Mouse (Mus musculus): Measurements from ENCODE around the gene Rtl5. TPM values are rescaled to one million over a fixed set of nuclear protein-coding genes. Genes with fewer than 3 reads are reported as not detected.

The Rtl5 gene
- polyA plus RNA-seq, 1 experiment from 2014 or later = 4.4 TPM

DNA sequence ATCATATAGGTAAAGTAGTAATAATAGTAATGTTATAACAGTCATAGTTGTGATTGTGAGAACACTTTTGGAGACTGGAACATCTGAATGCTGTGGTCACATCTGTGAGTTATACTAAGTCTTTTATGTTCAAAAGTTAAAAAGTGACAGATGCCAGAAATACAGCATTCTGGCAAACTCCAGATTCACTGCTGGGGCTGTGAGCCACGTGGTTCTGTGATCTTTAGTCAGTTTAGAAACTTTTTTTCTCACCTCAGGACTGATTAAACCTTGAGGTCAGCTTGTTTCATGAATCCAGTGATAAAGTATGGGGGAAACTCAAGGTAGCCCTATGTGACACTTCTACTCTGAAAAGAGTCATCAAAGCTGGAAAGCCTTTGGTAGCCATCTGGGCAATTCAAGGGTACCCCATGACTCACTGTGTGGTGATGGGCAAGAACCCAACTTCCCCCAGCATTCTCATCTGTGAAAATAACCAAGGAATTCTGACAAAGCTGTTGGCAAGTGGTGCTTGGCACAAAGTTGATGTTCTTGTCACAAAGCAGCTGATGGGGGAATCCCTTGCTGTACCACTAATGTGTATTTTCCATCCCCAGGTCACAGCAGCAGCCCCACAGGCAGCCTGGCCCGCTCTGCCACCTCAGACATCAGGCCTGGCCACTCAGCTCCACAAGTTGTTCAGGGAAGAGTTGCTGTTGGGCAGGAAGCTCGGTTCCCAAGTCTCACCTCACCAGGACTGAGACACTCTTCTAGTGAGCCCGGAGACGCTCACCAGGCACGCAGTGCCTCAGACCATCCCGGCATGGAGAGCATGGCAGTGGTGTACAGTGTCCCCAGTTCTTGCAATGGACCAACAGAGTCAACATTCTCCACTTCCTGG, 6.0 kb upstream of the Rtl5 start:
- peaks cover 20% of the 10 kb centered on the region for H3K36me3 ChIP-seq (replicated peaks)
- H3K27ac ChIP-seq = 0 out of 2 replicates have a peak overlapping the region, but pooled peaks have one; percentile 15
- H3K4me3 ChIP-seq = no peak overlapping the region
- no peaks in the 10 kb centered on the region for H3K9me3 ChIP-seq
- peaks cover 92% of the 10 kb centered on the region for H3K27me3 ChIP-seq (ENCODE audit: poor library complexity, severe bottlenecking)
- DNase-seq (ENCODE audit: extremely low spot score, low spot score) = no peak
- H3K4me1 ChIP-seq = peaks cover 28% of the 10 kb centered on the region
- 86% methylated on average over 7 of the region's 7 CpGs for WGBS

DNA sequence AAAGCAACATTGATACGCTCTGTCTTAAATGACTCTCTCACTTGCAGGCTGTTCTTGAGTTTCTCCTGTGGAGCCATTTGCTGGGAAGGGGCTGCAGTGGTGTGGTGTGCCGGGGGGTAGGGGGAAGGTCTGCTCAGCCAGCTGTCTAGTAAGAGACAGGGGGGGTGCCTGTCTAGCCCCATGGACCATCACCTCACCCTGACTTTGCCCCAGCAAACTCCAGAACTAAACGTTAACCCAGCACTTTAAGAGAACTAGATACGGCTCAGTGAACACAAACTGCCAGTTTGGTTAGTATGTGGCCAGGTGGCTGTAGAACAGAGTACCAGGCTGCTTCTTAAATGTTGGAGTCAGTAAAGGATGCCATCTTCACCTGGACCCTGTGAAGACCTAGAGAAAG, 4.1 kb upstream of the Rtl5 start:
- no peak overlapping the region for H3K4me3 ChIP-seq
- 0 out of 2 replicates have a peak overlapping the region, but pooled peaks have one; percentile 9 for H3K27ac ChIP-seq
- no peak for DNase-seq (ENCODE audit: extremely low spot score, low spot score)
- no peaks in the 10 kb centered on the region for H3K9me3 ChIP-seq
- H3K27me3 ChIP-seq (ENCODE audit: poor library complexity, severe bottlenecking) = peaks cover 92% of the 10 kb centered on the region
- WGBS = 85% methylated on average over 4 of the region's 4 CpGs
- peaks cover 20% of the 10 kb centered on the region for H3K36me3 ChIP-seq (replicated peaks)
- peaks cover 25% of the 10 kb centered on the region for H3K4me1 ChIP-seq

DNA sequence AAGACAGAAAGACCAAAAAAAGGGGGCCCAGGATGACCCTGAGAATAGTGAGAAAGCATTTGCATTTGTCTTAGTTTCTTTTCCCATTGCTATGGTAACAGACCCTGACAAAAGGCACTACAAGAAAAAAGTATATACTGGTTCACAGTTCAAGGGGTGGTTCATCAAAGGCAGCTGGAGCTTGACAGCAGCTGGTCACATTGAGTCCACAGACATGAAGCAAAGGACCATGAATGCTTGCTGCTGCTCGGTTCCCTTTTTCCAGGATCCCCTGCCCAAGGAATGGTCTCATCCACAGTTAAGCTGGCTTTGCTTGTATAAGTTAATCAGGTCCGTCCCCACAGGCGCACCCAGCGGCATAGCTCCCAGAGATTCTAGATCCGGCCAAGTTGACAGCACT, 3.3 kb upstream of the Rtl5 start:
- H3K4me3 ChIP-seq = no peak overlapping the region
- no peak for DNase-seq (ENCODE audit: extremely low spot score, low spot score)
- peaks cover 20% of the 10 kb centered on the region for H3K36me3 ChIP-seq (replicated peaks)
- H3K4me1 ChIP-seq = peaks cover 31% of the 10 kb centered on the region
- H3K9me3 ChIP-seq = no peaks in the 10 kb centered on the region
- H3K27ac ChIP-seq = 0 out of 2 replicates have a peak overlapping the region, but pooled peaks have one; percentile 9
- 71% methylated on average over 5 of the region's 5 CpGs for WGBS
- peaks cover 92% of the 10 kb centered on the region for H3K27me3 ChIP-seq (ENCODE audit: poor library complexity, severe bottlenecking)

DNA sequence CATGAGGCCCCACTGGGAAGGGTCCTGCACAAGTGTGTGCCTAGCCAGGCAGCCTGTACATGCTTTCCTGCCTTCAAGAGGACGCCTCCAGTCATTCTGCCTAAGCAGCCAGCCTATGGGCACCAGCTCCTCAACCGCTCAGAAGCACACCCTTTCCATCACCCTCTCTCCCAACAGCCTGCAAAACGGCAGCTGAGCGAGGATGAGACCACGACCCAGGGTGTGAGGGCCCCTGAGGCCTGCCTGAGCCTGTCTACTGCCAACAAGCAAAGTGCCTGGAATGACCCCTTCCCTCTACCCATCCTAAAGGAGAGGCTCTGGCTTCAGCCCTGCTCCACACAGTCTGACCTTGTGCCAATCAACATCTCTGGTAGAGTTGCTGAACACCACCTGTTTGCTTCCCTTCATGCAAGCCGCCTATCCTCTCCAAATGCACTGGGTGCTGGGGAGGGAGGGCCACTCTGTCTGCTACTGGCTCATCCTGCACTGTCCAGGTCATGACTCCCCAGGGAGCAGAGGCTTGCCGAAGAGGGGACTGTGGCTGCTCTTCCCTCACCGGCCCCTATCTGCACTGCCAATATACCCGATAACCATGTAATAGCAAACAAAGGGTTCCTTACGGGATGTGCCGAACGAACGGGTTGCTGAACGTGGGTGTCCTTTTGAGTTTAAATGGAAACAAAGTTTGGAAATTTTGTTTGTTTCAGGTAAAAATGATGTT, 2.7 kb upstream of the Rtl5 start:
- WGBS = 82% methylated on average over 14 of the region's 14 CpGs
- no peak for DNase-seq (ENCODE audit: extremely low spot score, low spot score)
- peak overlapping the region; percentile 44; the same call in 1 of the 2 replicates for H3K27ac ChIP-seq
- no peaks in the 10 kb centered on the region for H3K9me3 ChIP-seq
- peaks cover 92% of the 10 kb centered on the region for H3K27me3 ChIP-seq (ENCODE audit: poor library complexity, severe bottlenecking)
- peaks cover 31% of the 10 kb centered on the region for H3K4me1 ChIP-seq
- no peak overlapping the region for H3K4me3 ChIP-seq
- peaks cover 19% of the 10 kb centered on the region for H3K36me3 ChIP-seq (replicated peaks)

DNA sequence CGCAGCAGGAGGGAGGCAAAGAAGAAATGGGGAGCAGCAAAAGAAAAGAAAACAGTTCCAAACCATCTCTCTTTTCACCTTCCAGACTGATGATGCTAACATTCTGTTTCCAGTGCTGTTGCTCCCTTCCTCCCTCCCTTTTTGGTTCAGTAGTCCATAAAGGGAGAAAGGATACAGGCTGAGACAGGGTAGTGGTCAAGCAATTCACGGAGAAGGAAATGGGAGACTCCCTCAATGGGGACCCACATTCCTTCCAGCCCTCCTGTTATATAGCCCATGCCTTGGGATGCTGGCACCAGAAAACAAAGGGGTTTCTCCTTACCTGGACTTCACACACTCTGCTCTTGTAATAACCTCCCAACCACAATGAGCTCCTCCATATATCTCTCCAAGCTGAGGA, 413 bp upstream of the Rtl5 start:
- peak overlapping the region; percentile 88 for H3K27ac ChIP-seq
- peaks cover 31% of the 10 kb centered on the region for H3K4me1 ChIP-seq
- DNase-seq (ENCODE audit: extremely low spot score, low spot score) = no peak
- H3K9me3 ChIP-seq = no peaks in the 10 kb centered on the region
- H3K4me3 ChIP-seq = peak overlapping the region; percentile 61
- H3K36me3 ChIP-seq (replicated peaks) = peaks cover 20% of the 10 kb centered on the region
- 23% methylated on average over 2 of the region's 2 CpGs for WGBS
- peaks cover 96% of the 10 kb centered on the region for H3K27me3 ChIP-seq (ENCODE audit: poor library complexity, severe bottlenecking)

DNA sequence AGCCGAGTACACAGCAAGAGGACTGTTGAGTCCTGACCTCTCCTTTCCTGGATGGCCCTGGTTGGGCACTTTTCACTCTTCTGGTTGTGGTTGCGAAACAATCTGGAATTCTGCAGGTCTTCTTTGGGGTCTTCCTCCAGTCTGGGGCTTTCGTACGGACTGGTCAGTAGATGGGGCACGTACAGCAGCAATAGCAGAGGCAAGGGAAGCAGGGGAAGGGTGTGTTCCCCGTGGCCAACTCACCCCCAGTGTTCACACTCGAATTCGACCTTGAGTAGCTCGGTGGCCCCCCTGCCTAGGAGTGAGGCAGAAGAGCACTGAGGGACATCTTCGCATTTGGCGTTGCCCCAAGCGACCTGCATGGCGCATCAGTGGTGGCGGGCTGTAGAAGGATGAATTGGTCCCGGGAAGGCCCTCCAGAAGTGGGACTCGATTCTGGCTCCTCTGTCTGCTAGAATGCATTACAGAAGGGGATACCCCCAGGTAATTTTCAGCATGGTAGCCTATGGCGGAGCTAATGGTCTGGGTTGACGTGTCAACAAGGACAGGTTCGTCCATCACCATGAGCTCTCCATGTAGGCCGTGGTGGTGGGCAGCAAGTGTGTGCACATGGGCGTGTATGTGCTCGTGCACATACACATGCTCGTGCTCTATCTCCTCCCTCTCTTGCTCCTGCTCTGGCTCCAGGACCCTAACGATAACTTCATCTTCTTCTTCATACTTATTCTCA, 2.1 kb downstream of the Rtl5 start:
- Histone ChIP-seq H3K27me3 (ENCODE audit: poor library complexity, severe bottlenecking) (peaks cover 100% of the 10 kb centered on the region), H3K4me3 (no peak overlapping the region), H3K27ac (no peak overlapping the region), H3K4me1 (peaks cover 51% of the 10 kb centered on the region), H3K36me3 (replicated peaks) (peaks cover 20% of the 10 kb centered on the region), H3K9me3 (no peaks in the 10 kb centered on the region)
- no peak for DNase-seq (ENCODE audit: extremely low spot score, low spot score)
- WGBS = 93% methylated on average over 24 of the region's 24 CpGs

DNA sequence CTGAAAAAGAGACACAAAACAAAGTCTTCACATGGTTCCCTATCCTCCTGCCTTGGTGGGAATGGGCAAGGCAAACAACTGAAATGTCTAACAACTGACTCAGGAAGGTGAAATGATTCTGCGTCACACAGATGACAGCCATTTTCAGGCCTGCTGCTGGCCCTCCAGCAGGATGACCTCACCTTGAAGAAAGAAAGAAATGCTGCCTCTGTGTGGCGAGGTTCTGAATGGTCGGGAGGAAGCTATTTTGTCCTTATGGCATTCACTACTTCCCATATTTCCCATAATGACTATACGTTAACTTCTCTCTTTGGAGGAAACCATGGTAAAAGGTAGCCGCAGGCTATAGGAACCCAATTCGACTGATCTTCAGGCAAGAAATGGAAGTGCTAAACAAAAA, 4.0 kb downstream of the Rtl5 start:
- peaks cover 20% of the 10 kb centered on the region for H3K36me3 ChIP-seq (replicated peaks)

DNA sequence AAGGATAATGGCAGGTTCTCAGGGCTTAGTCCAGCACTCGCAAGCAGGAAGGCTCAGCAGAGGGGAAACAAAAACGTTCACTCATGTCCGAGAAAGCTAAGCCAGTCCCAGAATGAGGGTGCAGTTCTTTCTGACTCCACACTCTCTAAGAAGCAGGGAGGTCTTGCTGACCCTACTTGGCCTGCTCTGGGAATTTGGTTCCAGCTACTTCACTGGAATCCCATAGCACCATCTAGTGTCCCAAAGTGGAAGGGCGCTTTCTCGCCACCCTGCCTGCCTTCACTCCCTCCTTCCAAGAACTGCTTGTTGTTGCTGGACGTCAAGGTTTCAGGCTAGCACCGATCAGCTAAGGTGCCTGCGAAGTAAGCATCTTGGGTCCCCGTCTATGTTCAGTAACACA, 5.0 kb downstream of the Rtl5 start:
- Histone ChIP-seq H3K9me3 (no peaks in the 10 kb centered on the region), H3K27ac (no peak overlapping the region), H3K36me3 (replicated peaks) (peaks cover 20% of the 10 kb centered on the region), H3K27me3 (ENCODE audit: poor library complexity, severe bottlenecking) (peaks cover 100% of the 10 kb centered on the region), H3K4me1 (peaks cover 38% of the 10 kb centered on the region), H3K4me3 (no peak overlapping the region)
- peak; percentile 61 for DNase-seq (ENCODE audit: extremely low spot score, low spot score)
- 21% methylated on average over 9 of the region's 9 CpGs for WGBS

More for the DNA sequence above, 4.0 kb downstream of the Rtl5 start:
- Histone ChIP-seq H3K9me3 (no peaks in the 10 kb centered on the region), H3K4me3 (no peak overlapping the region), H3K4me1 (peaks cover 48% of the 10 kb centered on the region), H3K27ac (no peak overlapping the region), H3K27me3 (ENCODE audit: poor library complexity, severe bottlenecking) (peaks cover 100% of the 10 kb centered on the region)
- no peak for DNase-seq (ENCODE audit: extremely low spot score, low spot score)
- 75% methylated on average over 6 of the region's 6 CpGs for WGBS

DNA sequence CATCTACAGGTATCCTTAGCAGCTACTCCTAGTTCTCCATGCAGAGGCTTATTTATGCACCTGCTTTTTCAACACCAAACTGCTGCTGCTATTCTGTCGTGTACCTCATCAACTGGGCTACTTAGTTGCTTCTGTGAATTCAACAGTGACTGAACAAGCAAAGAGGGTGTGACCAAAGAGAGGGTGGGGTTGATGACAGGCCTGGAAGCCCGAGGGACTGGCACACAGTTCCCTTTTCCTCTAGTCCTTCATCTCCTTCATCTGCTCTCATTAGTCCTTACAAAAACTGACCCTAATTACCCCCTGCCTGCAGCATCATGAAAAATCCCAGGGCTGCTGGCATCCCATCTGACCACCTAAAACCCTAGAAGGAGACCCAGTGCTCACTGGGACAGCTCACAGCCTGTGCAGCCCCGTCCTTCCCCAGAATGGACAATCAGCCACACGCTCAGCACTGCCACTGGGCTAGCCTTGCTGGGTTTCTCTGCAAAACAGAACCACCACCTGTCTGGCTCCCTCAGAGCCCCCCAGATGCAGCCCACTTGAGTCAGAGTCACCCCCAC, 5.8 kb downstream of the Rtl5 start:
- 42% methylated on average over 4 of the region's 4 CpGs for WGBS
- Histone ChIP-seq H3K27me3 (ENCODE audit: poor library complexity, severe bottlenecking) (peaks cover 100% of the 10 kb centered on the region), H3K36me3 (replicated peaks) (peaks cover 20% of the 10 kb centered on the region)

DNA sequence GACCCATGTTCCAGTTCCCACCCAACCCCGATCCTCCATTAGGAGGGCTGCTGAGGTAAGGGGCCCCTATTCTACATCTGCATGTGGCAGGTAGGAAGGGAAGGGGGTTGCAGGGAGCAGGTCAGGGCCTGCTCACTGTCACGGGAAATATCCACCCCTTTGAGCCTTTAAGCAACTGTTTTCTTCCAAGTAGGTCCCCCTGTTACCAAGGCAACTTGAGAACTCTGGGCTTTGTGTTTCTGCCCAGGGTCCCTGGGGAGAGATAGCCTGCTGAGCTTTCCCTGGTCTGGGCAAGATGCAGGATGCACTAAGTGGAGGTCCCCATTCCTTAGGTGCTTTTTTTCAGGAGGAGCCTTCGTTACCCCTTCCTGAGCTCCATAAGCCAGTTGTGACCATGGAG, 7.0 kb downstream of the Rtl5 start:
- WGBS = 46% methylated on average over 3 of the region's 3 CpGs
- H3K27me3 ChIP-seq (ENCODE audit: poor library complexity, severe bottlenecking) = peaks cover 96% of the 10 kb centered on the region
- no peaks in the 10 kb centered on the region for H3K9me3 ChIP-seq

More for the DNA sequence above, 5.8 kb downstream of the Rtl5 start:
- H3K27ac ChIP-seq = no peak overlapping the region
- H3K4me1 ChIP-seq = peaks cover 38% of the 10 kb centered on the region
- DNase-seq (ENCODE audit: extremely low spot score, low spot score) = no peak
- H3K4me3 ChIP-seq = no peak overlapping the region
- no peaks in the 10 kb centered on the region for H3K9me3 ChIP-seq

DNA sequence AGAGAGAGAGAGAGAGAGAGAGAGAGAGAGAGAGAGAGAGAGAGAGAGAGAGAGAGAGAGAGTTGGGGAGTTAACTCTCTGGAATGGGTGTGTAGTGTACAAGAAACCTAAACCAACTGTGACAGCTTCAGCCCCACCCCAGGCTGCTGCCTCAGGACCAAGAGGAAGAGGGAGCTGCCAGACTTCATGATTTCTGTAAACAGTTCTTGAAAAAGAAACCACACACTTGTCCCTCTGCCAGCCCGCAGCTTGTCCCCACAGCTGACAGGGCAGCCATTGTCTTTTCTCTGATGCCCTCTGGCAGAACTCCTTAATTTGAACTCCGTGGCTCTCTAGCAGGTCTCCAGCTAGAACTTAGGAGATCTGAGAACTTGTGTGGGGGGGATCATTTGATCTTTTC, 10.2 kb downstream of the Rtl5 start:
- H3K27me3 ChIP-seq (ENCODE audit: poor library complexity, severe bottlenecking) = peaks cover 85% of the 10 kb centered on the region
- no peaks in the 10 kb centered on the region for H3K9me3 ChIP-seq
- H3K4me1 ChIP-seq = peaks cover 28% of the 10 kb centered on the region
- H3K36me3 ChIP-seq (replicated peaks) = no peaks in the 10 kb centered on the region
- DNase-seq (ENCODE audit: extremely low spot score, low spot score) = no peak
- H3K27ac ChIP-seq = no peak overlapping the region
- H3K4me3 ChIP-seq = no peak overlapping the region
- 45% methylated on average over 2 of the region's 2 CpGs for WGBS

More for the DNA sequence above, 7.0 kb downstream of the Rtl5 start:
- peaks cover 30% of the 10 kb centered on the region for H3K4me1 ChIP-seq
- peaks cover 18% of the 10 kb centered on the region for H3K36me3 ChIP-seq (replicated peaks)
- no peak overlapping the region for H3K27ac ChIP-seq
- DNase-seq (ENCODE audit: extremely low spot score, low spot score) = no peak
- H3K4me3 ChIP-seq = no peak overlapping the region

DNA sequence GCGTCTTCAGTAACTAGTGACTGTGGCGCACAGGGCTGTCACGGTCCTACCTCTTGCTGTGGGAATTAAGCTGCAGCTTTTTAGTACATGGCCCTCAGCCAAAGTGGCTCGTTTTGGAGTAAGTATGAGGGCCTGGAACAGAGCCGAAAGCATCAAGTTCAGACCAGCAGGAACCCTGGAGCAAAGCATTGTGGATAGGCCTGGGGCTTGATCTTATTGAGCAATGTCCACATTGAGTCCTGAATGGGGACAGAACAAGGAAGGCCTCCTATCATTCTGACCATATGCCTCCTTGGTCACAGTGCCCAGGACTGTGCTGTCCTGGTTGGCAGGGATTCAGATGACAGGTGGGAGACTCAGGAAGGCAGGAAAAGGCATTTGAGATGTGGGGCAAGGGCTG, 10.9 kb downstream of the Rtl5 start:
- Histone ChIP-seq H3K9me3 (no peaks in the 10 kb centered on the region), H3K4me1 (peaks cover 21% of the 10 kb centered on the region), H3K27me3 (ENCODE audit: poor library complexity, severe bottlenecking) (peaks cover 79% of the 10 kb centered on the region), H3K36me3 (replicated peaks) (no peaks in the 10 kb centered on the region), H3K4me3 (no peak overlapping the region), H3K27ac (no peak overlapping the region)
- WGBS = 84% methylated on average over 5 of the region's 5 CpGs
- DNase-seq (ENCODE audit: extremely low spot score, low spot score) = no peak
